ENCODE assay signal across 8 mouse cellular contexts in genomic region chr8:104340233-104341105, GRCm38 (mm10). TPM values are rescaled to one million over a fixed set of nuclear protein-coding genes. Genes with fewer than 3 reads are reported as not detected.
DNase-seq lines count a peak whose midpoint lies in the region; ATAC-seq and TF ChIP-seq lines count a peak whose summit lies in the region.

No protein-coding gene starts in this region.

- peak overlapping the region; percentile 71 for H3K27ac ChIP-seq in forebrain, embryonic 12.5 days
- H3K27ac ChIP-seq in heart, embryonic 16.5 days (ENCODE audit: low read length), result peak overlapping the region; percentile 90
- H3K27ac ChIP-seq in liver, embryonic 15.5 days (replicated peaks), result peak overlapping the region; percentile 57
- H3K27ac ChIP-seq in stomach, postnatal 0 days (replicated peaks), result peak overlapping the region; percentile 90

- peak; percentile 78 for TF ChIP-seq CTCF in stomach, postnatal 0 days (IDR thresholded peaks at IDR 0.05; ENCODE audit: low read depth)

- no peak for TF ChIP-seq EP300 in stomach, postnatal 0 days (optimal IDR thresholded peaks at IDR 0.05)

- peak overlapping the region; percentile 73 for H3K9ac ChIP-seq in forebrain, embryonic 12.5 days
- peak overlapping the region; percentile 96 for H3K9ac ChIP-seq in heart, embryonic 16.5 days (ENCODE audit: low read length)
- H3K9ac ChIP-seq in liver, embryonic 15.5 days, result peak overlapping the region; percentile 39
- peak overlapping the region; percentile 78 for H3K9ac ChIP-seq in stomach, postnatal 0 days (ENCODE audit: low read length)

- ATAC-seq in CD4-positive, CD25-positive, alpha-beta regulatory T cell, adult 4 months, result peak; percentile 83
- ATAC-seq in forebrain, embryonic 12.5 days (ENCODE audit: low FRiP score), result peak; percentile 83
- ATAC-seq in heart, embryonic 16.5 days (replicated peaks; ENCODE audit: extremely low read depth, insufficient read depth, low FRiP score), result peak; percentile 79
- peak; percentile 62 for ATAC-seq in liver, embryonic 15.5 days (ENCODE audit: insufficient read depth)
- peak; percentile 50 for ATAC-seq in stomach, postnatal 0 days (ENCODE audit: low FRiP score, low TSS enrichment)

- peaks cover 25% of the 10 kb centered on the region for H3K4me1 ChIP-seq in forebrain, embryonic 12.5 days
- peaks cover 18% of the 10 kb centered on the region for H3K4me1 ChIP-seq in heart, embryonic 16.5 days (ENCODE audit: control insufficient read depth, insufficient read depth, low read length)
- peaks cover 27% of the 10 kb centered on the region for H3K4me1 ChIP-seq in liver, embryonic 15.5 days (replicated peaks)
- H3K4me1 ChIP-seq in stomach, postnatal 0 days (replicated peaks; ENCODE audit: control insufficient read depth, insufficient read depth), result no peaks in the 10 kb centered on the region

- H3K36me3 ChIP-seq in forebrain, embryonic 12.5 days (replicated peaks), result no peaks in the 10 kb centered on the region
- peaks cover 4% of the 10 kb centered on the region for H3K36me3 ChIP-seq in heart, embryonic 16.5 days (ENCODE audit: control insufficient read depth, insufficient read depth)
- H3K36me3 ChIP-seq in liver, embryonic 15.5 days (replicated peaks), result no peaks in the 10 kb centered on the region
- peaks cover 2% of the 10 kb centered on the region; the same call in 1 of the 2 replicates for H3K36me3 ChIP-seq in stomach, postnatal 0 days (ENCODE audit: control insufficient read depth, insufficient read depth, low read length)

- H3K4me2 ChIP-seq in forebrain, embryonic 12.5 days, result peak overlapping the region; percentile 82
- peak overlapping the region; percentile 91 for H3K4me2 ChIP-seq in heart, embryonic 16.5 days (ENCODE audit: low read depth, low read length)
- peak overlapping the region; percentile 77 for H3K4me2 ChIP-seq in liver, embryonic 15.5 days
- H3K4me2 ChIP-seq in stomach, postnatal 0 days (replicated peaks; ENCODE audit: low read depth), result peak overlapping the region; percentile 78

- peak; percentile 22 for DNase-seq in brain, embryonic 18.5 days (ENCODE audit: low read depth, low spot score)
- DNase-seq in kidney, postnatal 25 days, result peak; percentile 74 to 86
- peak; percentile 89 for DNase-seq in neural tube, embryonic 10.5 days (ENCODE audit: extremely low spot score, low spot score)
- peak; percentile 77 for DNase-seq in stomach, postnatal 0 days (ENCODE audit: low spot score)

- H3K27me3 ChIP-seq in forebrain, embryonic 12.5 days, result peaks cover 4% of the 10 kb centered on the region; the same call in 1 of the 2 replicates
- no peaks in the 10 kb centered on the region for H3K27me3 ChIP-seq in heart, embryonic 16.5 days (ENCODE audit: control insufficient read depth, insufficient read depth, low read length)
- peaks cover 17% of the 10 kb centered on the region; the same call in 1 of the 2 replicates for H3K27me3 ChIP-seq in liver, embryonic 15.5 days
- H3K27me3 ChIP-seq in stomach, postnatal 0 days (ENCODE audit: control insufficient read depth, insufficient read depth, low read length), result no peaks in the 10 kb centered on the region

- WGBS in forebrain, embryonic 12.5 days, result under 1% methylated on average over 52 of the region's 54 CpGs
- under 1% methylated on average over 45 of the region's 54 CpGs for WGBS in heart, embryonic 16.5 days
- under 1% methylated on average over 53 of the region's 54 CpGs for WGBS in liver, embryonic 15.5 days (ENCODE audit: insufficient replicate concordance)
- WGBS in stomach, postnatal 0 days, result under 1% methylated on average over 46 of the region's 54 CpGs

- peak overlapping the region; percentile 59 for H3K4me3 ChIP-seq in forebrain, embryonic 12.5 days (replicated peaks)
- peak overlapping the region; percentile 76 for H3K4me3 ChIP-seq in heart, embryonic 16.5 days (ENCODE audit: low read length)
- peak overlapping the region; percentile 55 for H3K4me3 ChIP-seq in liver, embryonic 15.5 days (replicated peaks)
- H3K4me3 ChIP-seq in stomach, postnatal 0 days (ENCODE audit: low read depth, low read length), result peak overlapping the region; percentile 63

- H3K9me3 ChIP-seq in forebrain, embryonic 12.5 days, result 0 out of 2 replicates have a peak, but pooled peaks cover 4% of the 10 kb centered on the region
- no peaks in the 10 kb centered on the region for H3K9me3 ChIP-seq in heart, embryonic 16.5 days (replicated peaks; ENCODE audit: control insufficient read depth, low read length)
- H3K9me3 ChIP-seq in liver, embryonic 15.5 days (replicated peaks), result no peaks in the 10 kb centered on the region
- H3K9me3 ChIP-seq in stomach, postnatal 0 days (ENCODE audit: control insufficient read depth, low read length), result no peaks in the 10 kb centered on the region

RNA-seq across cellular contexts. Expression of gene Cmtm3, which starts 1.3 kb away (rescaled TPM):
- 10 to 100 TPM; 17.4 to 22.8 TPM for polyA plus RNA-seq in CD4-positive, CD25-positive, alpha-beta regulatory T cell, adult 4 months (2017; shearing (Covaris generic))
- polyA plus RNA-seq in forebrain, embryonic 12.5 days (2016; fragmentation: Nextera tagmentation; extraction: Ambion mirVana), result 51.3 and 59.9 TPM in 2 replicates
- polyA plus RNA-seq in heart, embryonic 16.5 days (2015; fragmentation: Nextera tagmentation; extraction: Ambion mirVana), result 81.8 and 83.9 TPM in 2 replicates
- polyA plus RNA-seq in liver, embryonic 15.5 days (2015; fragmentation: Nextera tagmentation; extraction: Ambion mirVana), result 17.6 and 18.5 TPM in 2 replicates
- 48.4 and 52.1 TPM in 2 replicates for polyA plus RNA-seq in stomach, postnatal 0 days (2015; fragmentation: Nextera tagmentation; extraction: Ambion mirVana)

RNA-seq across cellular contexts. Expression of gene Cmtm2b, which starts 18.4 kb away (rescaled TPM):
- polyA plus RNA-seq in CD4-positive, CD25-positive, alpha-beta regulatory T cell, adult 4 months (2017; shearing (Covaris generic)), result not detected
- polyA plus RNA-seq in forebrain, embryonic 12.5 days (2016; fragmentation: Nextera tagmentation; extraction: Ambion mirVana), result not detected in 2 replicates
- not detected in 2 replicates for polyA plus RNA-seq in heart, embryonic 16.5 days (2015; fragmentation: Nextera tagmentation; extraction: Ambion mirVana)
- polyA plus RNA-seq in liver, embryonic 15.5 days (2015; fragmentation: Nextera tagmentation; extraction: Ambion mirVana), result not detected in 2 replicates
- polyA plus RNA-seq in stomach, postnatal 0 days (2015; fragmentation: Nextera tagmentation; extraction: Ambion mirVana), result not detected in 2 replicates

RNA-seq across cellular contexts. Expression of gene Gm11020, which starts 19.1 kb away (rescaled TPM):
- not detected for polyA plus RNA-seq in CD4-positive, CD25-positive, alpha-beta regulatory T cell, adult 4 months (2017; shearing (Covaris generic))
- polyA plus RNA-seq in forebrain, embryonic 12.5 days (2016; fragmentation: Nextera tagmentation; extraction: Ambion mirVana), result not detected in 2 replicates
- polyA plus RNA-seq in heart, embryonic 16.5 days (2015; fragmentation: Nextera tagmentation; extraction: Ambion mirVana), result not detected in 2 replicates
- not detected in 2 replicates for polyA plus RNA-seq in liver, embryonic 15.5 days (2015; fragmentation: Nextera tagmentation; extraction: Ambion mirVana)
- polyA plus RNA-seq in stomach, postnatal 0 days (2015; fragmentation: Nextera tagmentation; extraction: Ambion mirVana), result not detected in 2 replicates

RNA-seq across cellular contexts. Expression of gene Cmtm1, which starts 30.5 kb away (rescaled TPM):
- polyA plus RNA-seq in CD4-positive, CD25-positive, alpha-beta regulatory T cell, adult 4 months (2017; shearing (Covaris generic)), result not detected
- not detected in 2 replicates for polyA plus RNA-seq in forebrain, embryonic 12.5 days (2016; fragmentation: Nextera tagmentation; extraction: Ambion mirVana)
- polyA plus RNA-seq in heart, embryonic 16.5 days (2015; fragmentation: Nextera tagmentation; extraction: Ambion mirVana), result not detected in 2 replicates
- not detected in 2 replicates for polyA plus RNA-seq in liver, embryonic 15.5 days (2015; fragmentation: Nextera tagmentation; extraction: Ambion mirVana)
- not detected in 2 replicates for polyA plus RNA-seq in stomach, postnatal 0 days (2015; fragmentation: Nextera tagmentation; extraction: Ambion mirVana)

RNA-seq across cellular contexts. Expression of gene Gm45711, which starts 30.6 kb away (rescaled TPM):
- not detected for polyA plus RNA-seq in CD4-positive, CD25-positive, alpha-beta regulatory T cell, adult 4 months (2017; shearing (Covaris generic))
- polyA plus RNA-seq in forebrain, embryonic 12.5 days (2016; fragmentation: Nextera tagmentation; extraction: Ambion mirVana), result not detected in 2 replicates
- not detected in 2 replicates for polyA plus RNA-seq in heart, embryonic 16.5 days (2015; fragmentation: Nextera tagmentation; extraction: Ambion mirVana)
- not detected in 2 replicates for polyA plus RNA-seq in liver, embryonic 15.5 days (2015; fragmentation: Nextera tagmentation; extraction: Ambion mirVana)
- not detected in 2 replicates for polyA plus RNA-seq in stomach, postnatal 0 days (2015; fragmentation: Nextera tagmentation; extraction: Ambion mirVana)

Comparison
In these comparisons a context has a peak if more than half of its experiments do, and no peak if none do; other contexts are left out.
1. Peak in every context shown above with its lines: DNase-seq, ATAC-seq, H3K4me3 ChIP-seq and H3K27ac ChIP-seq.
2. DNase-seq: peak in every context shown above with its lines; median percentile 89 in neural tube, embryonic 10.5 days; 80 in kidney, postnatal 25 days; 77 in stomach, postnatal 0 days; 22 in brain, embryonic 18.5 days.
3. H3K9ac ChIP-seq: peak in every context shown above with its lines; median percentile 96 in heart, embryonic 16.5 days; 78 in stomach, postnatal 0 days; 73 in forebrain, embryonic 12.5 days; 39 in liver, embryonic 15.5 days.